Mouse (Mus musculus) erythroblast, embryonic 14.5 days (primary cell): ENCODE data around the gene Smok2a.

Source experiments
- GATA1 ChIP-seq: IDR thresholded peaks from 2 replicates; pipeline ENCODE4 v1.6.1; 2012; ENCODE audit warnings: low read length, inconsistent platforms, mixed read lengths
- TAL1 ChIP-seq: IDR thresholded peaks from 3 replicates; pipeline ENCODE4 v1.6.1; 2012; ENCODE audit warnings: low read length, inconsistent platforms, mixed read lengths

- TF ChIP-seq GATA1 (no peak), TAL1 (no peak)
Observed at GRCm38 (mm10) chr17:13220888-13221287, at the start of gene Smok2a.
